Mouse (Mus musculus): ENCODE data around the gene Camkmt. TPM values are rescaled to one million over a fixed set of nuclear protein-coding genes. Genes with fewer than 3 reads are reported as not detected.

Gene Camkmt
- total RNA-seq, 4 experiments from 2014 or later, result 8.1 to 13.6 (median 10.7) TPM

DNA sequence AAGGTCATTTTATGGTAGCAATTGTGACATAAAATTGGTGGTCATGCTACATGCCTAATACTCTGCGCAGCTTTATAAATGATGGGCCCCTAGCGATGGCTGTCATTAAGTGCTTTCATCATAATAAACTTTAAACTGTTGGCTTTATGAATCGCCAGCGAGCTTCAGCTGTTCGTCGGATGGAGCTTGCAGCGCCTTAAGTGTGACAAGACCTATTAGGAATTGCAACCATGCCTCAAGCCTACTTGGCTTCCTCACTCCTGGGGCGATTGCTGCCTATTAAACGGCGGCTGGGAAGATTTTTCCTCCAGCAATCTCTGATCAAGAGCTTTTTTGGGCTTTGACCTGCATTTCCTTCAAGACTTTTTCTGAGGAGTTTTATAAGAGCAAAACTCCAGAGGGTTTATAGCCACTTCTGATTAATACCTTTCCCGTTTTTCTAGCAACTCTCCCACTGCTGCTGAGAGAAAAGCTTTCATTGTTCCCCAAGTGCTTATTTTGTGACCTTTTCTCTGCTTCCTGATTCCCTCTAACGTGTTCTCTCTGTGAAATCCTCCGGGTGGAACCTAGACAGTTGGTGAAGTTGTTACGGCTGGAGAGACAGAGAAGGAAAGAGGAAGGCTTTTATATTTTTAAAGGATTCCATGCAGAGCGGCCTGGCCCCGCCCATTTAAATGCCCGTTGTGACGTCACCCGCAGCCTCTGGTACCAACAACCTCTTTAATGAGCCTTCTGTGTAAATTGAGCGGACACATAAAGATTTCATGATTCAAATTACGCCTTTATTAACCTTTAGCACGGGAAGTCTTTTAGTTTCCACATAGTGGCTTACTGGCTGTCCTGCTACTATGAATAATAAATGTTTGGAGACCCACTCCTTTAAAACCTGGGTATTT, 373.4 kb downstream of the Camkmt start:
- DNase-seq, result no peak

DNA sequence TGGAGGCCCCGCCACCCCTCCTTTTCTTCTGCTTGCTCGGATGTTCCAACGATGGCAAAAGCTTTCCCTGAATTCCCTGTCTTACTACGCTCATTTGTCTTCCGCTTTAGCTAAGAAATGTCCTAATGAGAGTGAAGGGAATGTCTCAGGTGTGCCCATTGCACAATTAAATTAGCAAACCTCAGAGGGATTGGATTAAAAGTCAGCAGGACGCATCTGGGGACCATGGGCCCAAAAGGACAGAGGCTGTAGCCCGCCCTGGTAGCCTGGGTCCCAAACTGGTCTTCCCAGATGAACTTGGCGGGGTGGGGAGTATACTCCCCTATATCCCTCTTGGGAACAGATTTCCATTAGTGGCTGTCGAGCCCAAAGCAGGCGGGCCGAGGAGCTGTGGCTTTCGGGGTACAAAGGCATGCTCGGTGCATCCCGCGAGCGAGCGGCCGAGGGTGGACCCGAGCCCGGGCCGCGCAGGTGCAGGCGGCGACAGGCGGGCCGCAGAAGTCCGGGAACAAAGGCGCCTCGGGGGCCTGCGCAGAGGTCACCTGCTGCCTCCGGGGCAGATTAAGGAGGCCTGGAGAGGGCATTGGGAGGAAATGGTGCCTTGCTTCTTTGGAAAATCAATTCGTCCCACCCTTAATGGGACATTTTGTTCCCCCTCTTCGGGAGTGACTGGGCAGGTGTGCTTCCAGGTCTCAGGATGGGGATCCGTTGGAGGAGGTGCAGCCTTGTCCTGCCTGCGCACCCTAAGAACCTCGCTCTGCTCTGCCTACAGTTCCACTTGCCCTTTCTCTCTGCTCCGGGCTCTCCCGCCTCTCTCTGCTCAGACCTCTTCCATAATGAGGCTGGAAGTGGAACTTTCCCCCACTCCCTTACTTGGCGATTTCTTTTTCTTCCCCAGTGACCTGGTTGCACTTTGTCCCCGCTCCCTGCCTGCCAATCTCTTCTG, 374.4 kb downstream of the Camkmt start:
- DNase-seq, result no peak

DNA sequence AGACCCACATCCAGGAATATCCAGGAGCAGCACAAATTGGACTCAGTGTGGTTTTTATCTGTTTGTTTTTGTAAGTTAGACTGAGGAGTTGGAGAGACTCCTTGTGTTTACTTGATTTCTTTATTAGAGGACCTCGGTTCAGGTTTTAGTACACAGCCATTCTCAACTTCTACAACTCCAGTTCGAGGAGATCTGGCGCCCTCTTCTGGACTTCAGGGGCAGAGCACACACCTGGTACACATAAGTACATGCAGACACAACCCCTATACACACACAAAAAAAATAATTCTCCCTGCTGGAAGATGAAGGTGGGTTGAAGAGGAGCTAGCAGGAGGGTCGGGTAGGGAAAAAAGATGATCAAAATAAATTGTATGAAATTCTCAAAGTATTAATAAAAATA, 379.4 kb downstream of the Camkmt start:
- DNase-seq, result no peak

DNA sequence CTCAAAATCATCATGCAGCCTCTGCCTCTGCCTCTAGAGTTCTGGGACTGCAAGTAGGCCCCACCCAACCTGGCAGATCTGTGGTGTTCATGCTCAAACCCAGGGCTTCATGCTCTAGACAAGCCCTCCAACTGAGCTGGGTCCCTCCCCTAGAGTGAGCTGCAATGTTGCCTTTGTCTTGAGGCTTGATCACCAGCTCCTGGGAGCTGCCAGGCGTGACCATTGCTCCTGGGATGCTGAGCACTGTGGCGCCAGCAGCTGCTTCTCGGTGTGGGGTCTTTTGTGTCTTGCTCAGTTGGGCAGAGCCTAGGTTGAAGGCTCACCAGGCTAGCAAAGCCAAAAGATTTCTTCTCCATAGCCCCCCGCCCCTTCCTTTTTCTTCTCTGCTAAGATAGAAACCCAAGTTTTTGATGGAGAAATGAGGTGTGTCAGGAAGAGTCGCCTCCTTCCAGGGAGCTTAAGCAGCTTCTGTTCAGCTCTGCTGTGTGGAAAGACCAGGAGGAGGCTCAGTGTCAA, 382.4 kb downstream of the Camkmt start:
- DNase-seq, result no peak

DNA sequence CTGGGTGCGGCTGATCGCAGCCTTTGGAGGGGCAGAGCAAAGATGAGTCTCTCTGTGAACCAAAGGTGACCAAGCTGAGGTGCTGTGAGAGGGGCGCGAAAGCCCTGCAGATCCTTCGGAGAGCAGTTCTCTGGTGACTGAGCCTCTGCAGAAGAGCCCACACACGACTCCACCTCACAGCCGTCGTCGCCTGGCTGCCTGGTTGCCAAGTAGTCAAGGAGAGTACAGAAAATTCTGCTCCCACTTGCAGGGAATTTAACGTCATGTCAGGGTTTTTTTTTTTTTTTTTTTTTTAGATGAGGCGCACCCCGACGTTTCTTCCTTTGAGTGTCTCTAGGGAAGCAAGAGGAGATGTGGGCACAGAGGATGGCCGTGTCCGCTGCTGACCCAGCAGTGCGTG, 382.9 kb downstream of the Camkmt start:
- DNase-seq, result no peak

DNA sequence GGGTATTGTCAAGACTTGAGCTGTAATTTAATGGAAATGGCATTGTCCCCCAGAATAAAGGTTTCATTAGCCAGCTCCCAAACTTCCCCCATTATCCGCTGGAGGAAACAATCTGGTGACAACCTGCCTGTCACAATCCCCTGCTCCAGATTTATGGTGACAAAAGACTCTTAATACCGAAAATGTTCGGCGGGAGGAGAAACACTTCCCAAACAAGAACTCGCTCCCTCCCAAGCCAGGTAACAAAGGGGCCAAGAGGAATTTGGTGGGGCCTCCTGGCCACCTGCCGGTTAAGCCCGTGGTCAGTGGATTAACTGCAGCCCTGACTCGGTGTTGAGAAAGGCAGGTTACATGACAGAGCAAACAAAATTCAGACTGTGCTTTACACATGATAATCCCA, 383.5 kb downstream of the Camkmt start:
- DNase-seq, result no peak

DNA sequence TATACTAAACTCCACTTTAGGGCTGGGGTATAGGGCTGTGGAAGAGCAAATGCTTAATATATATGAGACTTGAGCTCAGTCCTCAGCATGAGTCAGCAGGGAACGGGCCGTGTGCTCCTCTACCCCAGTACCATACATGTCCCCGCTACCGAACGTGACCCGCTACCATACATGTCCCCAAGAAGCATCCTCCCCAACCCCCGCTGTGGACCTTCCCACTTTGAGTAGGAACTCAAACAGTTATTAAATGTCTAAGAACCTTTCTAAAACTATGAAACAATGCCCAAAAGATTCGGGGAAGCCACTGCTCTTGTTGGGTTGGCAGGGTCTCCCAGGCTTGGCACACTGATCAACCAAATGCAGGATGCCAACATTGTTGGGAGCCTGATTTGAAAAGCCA, 390.9 kb downstream of the Camkmt start:
- no peak for DNase-seq

DNA sequence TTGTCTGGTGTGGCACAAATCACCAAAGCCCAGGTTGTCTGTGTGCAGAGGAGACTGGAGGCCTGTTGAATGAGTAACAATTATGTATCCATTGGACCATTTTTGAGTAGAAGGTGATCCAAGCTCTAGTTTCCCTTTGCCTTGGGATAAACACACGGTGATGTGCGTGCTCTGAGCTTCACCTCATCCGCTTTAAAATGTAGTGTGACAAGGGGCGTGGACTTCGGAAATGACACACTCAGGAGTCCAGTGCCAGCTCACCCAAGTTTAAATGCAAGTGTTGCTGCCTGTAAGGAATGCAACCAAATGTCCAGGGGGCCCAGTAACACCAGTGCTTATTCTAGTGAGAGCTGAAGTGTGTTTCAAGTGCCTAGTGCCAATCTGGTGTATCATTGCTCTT, 392.7 kb downstream of the Camkmt start:
- no peak for DNase-seq

DNA sequence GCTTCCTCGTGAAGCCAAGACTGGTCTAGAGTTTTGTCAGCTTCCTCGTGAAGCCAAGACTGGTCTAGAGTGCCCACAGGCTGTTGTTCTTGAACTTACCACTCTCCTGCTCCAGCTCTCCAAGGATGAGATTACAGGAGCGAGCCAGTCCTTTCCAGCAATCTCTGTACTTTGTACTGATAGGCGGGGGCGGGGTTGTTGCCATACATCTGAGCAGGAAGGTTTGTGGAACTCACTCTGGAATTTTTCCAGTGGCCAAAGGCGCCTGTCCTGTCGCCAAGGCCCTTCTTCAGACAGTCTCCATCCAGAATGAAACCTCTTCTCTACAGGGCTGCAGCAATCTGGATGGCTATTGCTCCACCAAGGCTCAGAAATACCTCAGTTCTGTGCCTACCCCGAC, 393.7 kb downstream of the Camkmt start:
- DNase-seq, result no peak

DNA sequence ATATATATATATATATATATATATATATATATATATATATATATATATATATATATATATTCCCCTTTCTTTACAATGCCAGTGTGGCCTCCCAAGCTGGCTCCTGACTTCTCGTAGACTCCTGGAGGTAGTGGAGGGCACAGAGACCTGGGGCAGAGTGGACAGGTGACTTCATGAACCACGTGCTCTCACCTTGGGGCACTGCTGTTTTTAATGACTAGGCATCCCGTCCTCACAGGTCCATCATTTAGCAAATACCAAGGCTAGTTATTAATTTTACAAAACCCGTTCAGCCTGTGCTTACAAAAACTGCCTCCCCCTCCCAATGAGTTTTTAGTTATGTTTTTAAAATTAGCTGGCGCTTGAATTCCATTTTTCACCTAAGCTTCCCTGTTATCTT, 394.2 kb downstream of the Camkmt start:
- no peak for DNase-seq

DNA sequence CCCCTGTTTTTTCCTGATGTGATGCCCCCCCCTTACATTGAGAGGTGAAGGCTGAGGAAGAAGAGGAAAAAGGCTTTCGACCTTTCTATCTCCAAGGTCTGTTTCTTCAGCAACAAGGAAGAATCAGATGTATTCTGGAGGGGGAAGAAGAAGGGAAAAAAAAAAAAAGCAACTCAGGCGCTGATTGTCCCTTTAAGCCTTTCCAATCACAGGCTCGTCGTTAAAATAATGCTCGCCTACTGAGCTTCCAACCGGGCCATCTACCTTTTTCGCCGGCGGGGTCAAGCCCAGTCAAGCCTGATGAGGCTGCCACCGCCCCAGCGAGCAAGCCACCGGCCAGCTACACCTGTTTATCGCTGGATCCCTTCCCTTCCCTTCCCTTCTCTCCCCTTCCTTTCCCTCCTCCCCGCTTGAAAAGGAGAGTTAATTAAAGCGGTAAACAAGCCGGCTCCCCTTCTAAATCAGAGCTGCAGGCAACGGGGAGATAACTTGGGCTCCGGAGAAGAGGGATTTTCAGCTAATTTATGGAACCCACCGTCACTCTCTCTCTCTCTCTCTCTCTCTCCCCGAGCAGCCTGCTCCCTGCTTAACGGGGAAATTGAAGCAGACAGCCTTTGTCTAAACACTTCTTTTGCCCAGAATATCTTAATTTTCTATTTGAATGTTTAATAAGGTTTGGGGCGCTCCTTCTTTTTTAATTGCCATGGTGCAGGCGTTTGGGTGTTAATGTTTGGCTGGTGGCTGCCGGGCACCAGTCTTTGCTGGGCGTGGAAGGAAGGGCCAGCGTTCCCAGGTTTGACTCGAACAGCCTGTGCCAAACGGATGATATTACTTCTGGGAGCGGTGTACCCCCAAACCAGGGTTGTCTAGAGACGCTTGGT, 395.0 kb downstream of the Camkmt start:
- DNase-seq, result no peak

DNA sequence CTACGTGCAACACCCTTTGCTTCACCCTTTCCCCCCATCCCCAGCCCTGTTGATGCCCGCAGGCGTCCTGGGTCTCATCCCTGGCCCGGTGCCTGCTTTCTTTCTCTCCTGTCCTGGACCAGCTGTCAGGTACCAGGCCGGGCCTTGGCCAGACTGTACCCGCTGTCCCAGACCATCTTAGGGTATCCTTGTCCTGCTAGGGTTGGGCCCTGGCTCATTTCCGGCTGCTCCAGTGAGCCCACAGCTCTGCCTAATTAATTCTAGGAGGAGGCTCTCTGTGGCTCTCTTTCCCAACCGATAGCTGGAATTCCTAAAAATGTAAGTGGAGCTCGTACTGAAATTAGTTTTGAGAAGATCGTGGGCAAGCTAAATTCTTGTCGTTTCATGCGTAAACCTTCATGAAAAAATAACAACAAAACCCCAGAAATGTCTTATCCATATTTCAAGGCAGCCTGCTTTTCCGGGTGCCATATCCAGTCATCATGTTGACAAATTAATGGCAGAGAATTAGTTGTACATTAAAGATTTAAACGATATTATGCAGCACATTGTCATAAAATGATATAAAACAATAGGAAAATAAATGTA, 395.7 kb downstream of the Camkmt start:
- DNase-seq, result no peak

DNA sequence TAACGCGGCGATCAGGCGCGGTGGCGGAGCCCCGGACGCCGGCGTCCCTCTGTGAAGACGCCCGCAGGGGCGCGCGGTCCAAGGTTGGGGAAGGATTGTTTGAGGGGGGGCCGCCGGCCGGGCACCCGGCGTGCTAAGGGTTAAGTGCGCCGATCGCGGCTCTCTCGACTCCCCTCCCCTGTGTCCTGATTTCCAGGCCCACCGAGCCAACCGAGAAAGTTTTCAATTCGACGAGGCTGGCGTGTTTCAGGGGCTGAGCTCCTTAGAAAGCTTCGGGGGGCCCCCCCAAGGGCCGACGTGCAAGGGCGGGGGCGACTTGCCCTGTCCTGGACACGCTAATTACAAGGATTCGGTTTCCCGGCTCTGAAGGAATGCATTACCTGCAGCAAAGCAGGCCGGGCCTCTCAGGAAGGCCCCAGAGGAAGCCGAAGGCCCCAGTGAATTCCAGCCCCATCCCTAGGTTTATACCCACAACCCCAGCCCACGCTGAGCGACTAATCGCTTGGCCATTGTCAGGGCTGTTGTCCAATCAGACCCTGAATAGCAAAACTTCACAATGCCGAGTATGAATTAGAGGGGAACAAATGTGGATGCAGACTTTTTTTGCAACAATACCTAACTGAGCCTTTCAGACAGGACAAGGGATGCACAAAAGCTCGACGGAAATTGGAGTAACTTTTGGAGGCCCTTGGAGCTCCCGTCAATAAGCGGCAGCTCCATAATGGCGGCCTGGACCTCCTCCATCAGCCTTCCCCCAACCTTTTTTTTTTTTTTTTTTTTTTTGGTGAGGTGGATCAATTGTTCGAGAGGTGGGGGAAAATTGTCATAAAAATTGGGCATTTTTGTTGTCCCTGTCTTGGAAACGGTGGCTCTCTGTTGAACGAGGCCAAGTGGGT, 396.5 kb downstream of the Camkmt start:
- no peak for DNase-seq

DNA sequence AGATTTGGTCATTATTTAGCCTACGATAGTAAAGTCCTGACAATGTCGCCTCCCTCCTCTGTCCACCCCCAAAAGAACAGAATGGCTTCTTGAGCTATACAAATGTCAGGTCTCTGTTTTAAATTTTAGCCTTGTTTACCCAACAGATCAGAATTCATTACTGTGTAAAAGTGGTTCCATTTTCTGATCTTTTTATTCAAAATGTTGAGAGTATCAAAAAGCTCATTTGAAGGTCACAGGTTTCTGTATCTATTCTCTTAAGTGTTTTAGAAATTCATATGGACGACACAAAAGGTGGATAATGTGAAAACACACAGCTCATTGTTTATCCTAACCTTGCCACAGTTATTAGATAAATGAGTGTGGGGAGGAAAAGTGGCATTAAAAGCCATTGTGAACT, 397.2 kb downstream of the Camkmt start:
- no peak for DNase-seq

DNA sequence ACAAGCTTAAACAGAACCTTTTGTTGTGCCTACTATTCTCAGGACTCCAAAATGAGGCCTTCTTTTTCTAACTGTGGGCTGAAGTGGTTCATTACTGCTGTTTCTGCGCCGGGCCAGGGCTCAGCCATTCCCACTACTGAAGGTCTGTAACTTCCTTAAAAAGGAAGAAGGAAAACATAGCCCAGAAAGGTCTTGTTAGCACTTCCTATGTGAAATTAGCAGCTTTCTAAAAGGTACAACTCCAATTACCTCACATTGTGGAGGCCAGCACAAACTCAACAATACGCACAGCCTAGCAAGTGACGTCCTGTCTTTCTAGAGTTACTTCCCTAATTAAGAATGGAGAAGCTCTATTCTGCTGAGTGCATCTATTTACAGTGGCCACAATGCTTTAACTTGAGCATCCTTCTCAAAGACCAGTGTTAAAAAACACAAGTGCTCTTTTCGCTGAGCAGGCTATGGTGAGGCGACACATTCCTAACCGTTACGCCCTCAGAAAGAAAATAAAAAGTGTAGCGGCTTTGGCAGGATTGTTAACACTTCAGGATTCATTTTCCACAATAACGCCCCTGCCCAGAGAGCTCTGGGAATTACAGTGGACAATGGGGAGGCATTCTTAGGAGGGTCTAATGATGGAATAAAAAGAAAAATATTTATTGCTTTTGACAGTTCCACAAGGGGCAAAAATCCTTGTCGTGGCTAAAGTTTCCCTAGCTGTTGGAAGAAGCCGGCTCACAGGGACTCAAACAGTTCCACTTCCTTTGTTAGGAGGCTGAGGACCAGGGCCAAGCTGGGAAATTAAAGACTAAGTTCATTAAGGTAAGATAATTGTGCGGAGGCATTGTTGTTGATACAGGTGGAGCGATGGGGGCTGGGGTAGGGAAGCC, 398.5 kb downstream of the Camkmt start:
- no peak for DNase-seq

DNA sequence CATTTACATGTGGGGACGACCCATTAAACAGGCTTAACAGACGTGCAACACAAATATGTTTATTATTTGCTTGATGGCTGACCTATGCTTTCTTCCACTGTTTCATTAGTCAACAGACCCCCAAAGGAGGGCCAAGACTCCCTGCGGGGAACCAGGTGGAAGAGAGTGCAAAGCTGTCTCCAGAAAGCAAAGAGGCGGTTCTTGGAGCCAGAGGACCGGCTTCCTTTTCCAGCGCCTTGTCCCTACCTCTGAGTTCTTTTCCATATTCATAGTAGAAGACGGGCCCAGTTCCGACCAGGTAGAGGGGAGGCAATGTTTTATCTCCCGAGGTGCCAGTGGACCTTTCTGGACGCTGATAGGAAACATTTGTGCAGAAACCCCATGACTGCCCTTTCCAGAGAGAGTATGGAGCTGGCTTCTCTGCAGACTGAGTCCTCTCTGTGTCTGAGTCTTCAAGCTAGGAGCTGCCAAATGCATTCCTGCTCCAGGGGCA, 399.2 kb downstream of the Camkmt start:
- no peak for DNase-seq

DNA sequence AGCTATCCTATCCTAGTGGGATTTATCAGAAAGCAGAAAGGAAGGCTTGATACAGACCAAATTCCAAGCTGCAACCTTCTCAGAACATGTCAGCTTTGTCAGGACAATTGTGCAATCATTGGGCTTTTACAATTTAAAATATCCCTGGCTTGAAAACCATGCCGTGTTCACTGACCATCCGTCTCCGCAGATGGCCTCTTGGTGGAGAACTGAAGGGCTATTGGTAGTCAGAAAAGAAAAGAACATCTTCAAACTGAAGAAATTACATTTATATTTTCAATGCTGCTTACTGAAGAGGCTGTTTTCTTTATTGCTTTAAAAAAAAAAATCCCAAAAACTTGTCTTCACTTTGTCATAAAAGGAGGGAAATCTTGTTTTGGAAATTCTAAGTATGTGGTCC, 401.1 kb downstream of the Camkmt start:
- DNase-seq, result no peak

DNA sequence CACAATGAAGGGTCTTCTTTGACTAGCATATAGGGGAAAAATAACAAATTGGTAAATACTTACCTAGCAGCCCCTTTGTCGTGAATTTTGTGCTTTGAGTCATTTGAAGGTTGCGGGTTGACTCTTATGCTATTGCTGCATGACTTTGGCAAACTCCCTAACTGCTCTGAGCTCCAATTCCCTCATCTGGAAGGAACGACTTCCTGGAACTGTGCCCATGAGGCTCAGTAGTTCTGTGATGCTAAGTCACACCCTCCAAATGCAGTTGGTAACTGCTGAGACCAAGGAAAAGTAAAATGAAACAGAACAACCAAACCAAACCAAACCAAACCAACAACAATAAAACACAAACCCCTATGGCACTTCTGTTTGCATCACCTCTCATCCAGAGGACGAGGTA, 403.2 kb downstream of the Camkmt start:
- no peak for DNase-seq

DNA sequence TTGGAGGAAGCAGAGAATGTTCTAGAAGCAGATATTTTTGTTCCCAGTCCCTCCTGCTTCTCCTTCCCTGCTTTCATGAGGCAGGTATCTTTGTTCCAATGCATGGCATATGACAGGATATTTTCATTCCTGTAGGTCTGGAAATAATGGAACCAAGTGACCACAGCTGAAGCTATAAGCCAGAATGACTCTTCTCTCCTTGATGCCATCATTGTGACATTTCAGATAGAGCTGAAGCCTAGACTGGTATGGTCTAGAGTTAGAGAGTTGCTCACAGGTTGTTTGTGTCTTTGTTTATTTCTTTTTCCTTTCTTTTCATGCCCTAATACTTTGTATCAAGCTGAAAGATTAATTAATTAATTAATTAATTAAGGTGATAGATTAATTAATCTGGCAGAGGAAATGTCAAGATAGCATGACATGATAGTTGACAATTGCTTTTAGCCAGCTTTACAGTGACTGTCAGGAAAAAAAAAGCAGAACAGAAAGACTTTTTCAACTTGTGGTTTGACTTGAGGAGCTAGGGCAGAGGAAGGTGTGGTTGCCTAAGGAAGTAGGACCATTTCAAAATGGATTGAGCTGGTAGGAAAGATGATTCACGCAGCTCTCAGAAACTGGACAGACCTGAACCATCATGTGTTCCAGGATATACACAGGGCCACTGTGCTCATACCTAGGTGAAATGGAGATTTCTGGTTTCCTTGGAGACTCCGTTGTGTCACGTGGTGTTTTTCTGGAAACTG, 404.8 kb downstream of the Camkmt start:
- DNase-seq, result no peak
